Mouse (Mus musculus) E14TG2a.4 (cell line): ENCODE data around the gene Tbpl1.

ENCODE experiments used
- CTCF ChIP-seq: conservative IDR thresholded peaks from 2 replicates; pipeline ENCODE4 v1.5.1; 2014; ENCODE audit warnings: low read length
- NANOG ChIP-seq: IDR thresholded peaks from 2 replicates; pipeline ENCODE4 v1.6.1; 2014; ENCODE audit warnings: borderline replicate concordance, low read length, mixed read lengths
- POU5F1 ChIP-seq: IDR thresholded peaks from 2 replicates; pipeline ENCODE4 v1.6.1; 2014; ENCODE audit warnings: low read length, borderline replicate concordance

DNA sequence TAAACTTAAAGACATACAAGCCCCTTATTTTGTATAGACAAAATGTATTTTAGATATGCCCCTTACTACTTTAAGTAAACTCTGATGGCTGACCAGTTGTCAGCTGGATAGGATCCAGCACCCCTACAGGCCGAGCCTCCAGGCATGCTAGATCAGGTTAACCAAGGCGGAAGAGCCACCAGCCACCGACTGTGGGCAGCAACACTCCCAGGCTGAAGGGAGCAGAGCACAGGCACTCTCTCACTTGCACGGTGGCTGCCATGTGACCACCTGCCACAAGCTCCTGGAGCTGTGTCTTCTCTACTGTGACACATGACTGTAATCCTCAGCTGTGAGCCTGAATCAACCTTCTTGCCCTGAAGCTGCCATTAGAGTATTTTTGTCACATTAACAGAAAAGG lies 13.3 kb downstream of the Tbpl1 start:
- TF ChIP-seq CTCF (no peak), POU5F1 (no peak), NANOG (no peak)
